14 mouse cellular contexts compared by ENCODE assay signal in the genomic region with DNA sequence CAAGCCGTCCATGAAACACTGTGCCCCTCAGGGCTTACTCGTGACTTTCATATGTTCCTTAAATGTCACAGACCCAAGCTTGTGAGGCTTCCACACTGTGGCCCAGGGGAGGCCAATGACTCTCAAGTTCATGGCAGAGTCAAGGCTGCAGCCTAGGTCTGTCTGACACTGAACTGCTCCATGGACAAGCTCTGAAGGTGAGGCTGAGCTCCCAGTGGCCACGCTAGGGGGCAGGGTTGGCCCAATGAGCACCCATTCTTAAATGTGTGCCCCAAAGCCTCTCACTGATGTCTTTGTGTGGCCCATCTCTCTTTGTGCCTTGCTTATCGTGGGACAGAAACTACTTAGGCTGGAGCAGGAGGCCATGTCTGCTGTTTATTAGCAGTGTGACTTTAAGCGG. TPM values are rescaled to one million over a fixed set of nuclear protein-coding genes. Genes with fewer than 3 reads are reported as not detected.
A peak's percentile ranks its signal among the peaks of the same experiment; 100 is the strongest.
DNase-seq lines count a peak whose midpoint lies in the region; ATAC-seq and TF ChIP-seq lines count a peak whose summit lies in the region.
"Had no signal": no experiment of that assay in that cellular context is flagged by ENCODE, and none has a peak within 500 bp of the region (broad histone marks: within the 10 kb centered on the region; RNA-seq: fewer than 3 reads in every experiment).

No protein-coding gene starts in this region.

- TF ChIP-seq POLR2A in liver, adult 2 months (IDR thresholded peaks at IDR 0.05; ENCODE audit: extremely low read depth, insufficient read depth, low read length): no peak
- no peak for TF ChIP-seq POLR2A in ES-Bruce4 (IDR thresholded peaks at IDR 0.05; ENCODE audit: insufficient read depth, low read length)
- TF ChIP-seq POLR2A in brain, embryonic 14.5 days (IDR thresholded peaks at IDR 0.05; ENCODE audit: borderline replicate concordance, extremely low read depth, insufficient read depth, insufficient read length, poor library complexity, severe bottlenecking): no peak

- H3K27me3 ChIP-seq in forebrain, embryonic 11.5 days (ENCODE audit: control insufficient read depth, insufficient read depth, low read length): no peaks in the 10 kb centered on the region
- H3K27me3 ChIP-seq in forebrain, embryonic 15.5 days: no peaks in the 10 kb centered on the region
- no peaks in the 10 kb centered on the region for H3K27me3 ChIP-seq in liver, adult 2 months (ENCODE audit: control insufficient read depth, insufficient read depth, low read length)
- no peaks in the 10 kb centered on the region for H3K27me3 ChIP-seq in ES-Bruce4 (ENCODE audit: control insufficient read depth, insufficient read depth, low read length, poor library complexity, severe bottlenecking)

- TF ChIP-seq CTCF in liver, adult 2 months (IDR thresholded peaks at IDR 0.05; ENCODE audit: low read depth, low read length): 0 out of 2 replicates have a peak, but pooled peaks have one; percentile 7
- TF ChIP-seq CTCF in ES-Bruce4 (IDR thresholded peaks at IDR 0.05; ENCODE audit: low read depth, low read length): peak; percentile 28
- peak; percentile 32; the same call in 1 of the 2 replicates for TF ChIP-seq CTCF in brain, embryonic 14.5 days (IDR thresholded peaks at IDR 0.05; ENCODE audit: borderline replicate concordance, extremely low read depth, insufficient read depth, insufficient read length)

- no peak overlapping the region for H3K4me3 ChIP-seq in forebrain, embryonic 11.5 days (ENCODE audit: low read depth, low read length)
- no peak overlapping the region for H3K4me3 ChIP-seq in forebrain, embryonic 15.5 days
- no peak overlapping the region for H3K4me3 ChIP-seq in liver, adult 2 months (ENCODE audit: insufficient read depth, low read depth, low read length)
- no peak overlapping the region for H3K4me3 ChIP-seq in ES-Bruce4 (ENCODE audit: low read depth, low read length)
- H3K4me3 ChIP-seq: gastrocnemius, adult 2 months; limb, embryonic 12.5 days had no signal

- intact Hi-C loops in gastrocnemius, postnatal 36 days (cut with DNase I): loop anchor here (10.0 kb wide), 1 partner anchor 574 kb away; no protein-coding TSS in a partner anchor

- H3K4me1 ChIP-seq in forebrain, embryonic 11.5 days (replicated peaks; ENCODE audit: control insufficient read depth, insufficient read depth, low read length): peaks cover 3% of the 10 kb centered on the region; the same call in 1 of the 2 replicates
- H3K4me1 ChIP-seq in forebrain, embryonic 15.5 days: peaks cover 18% of the 10 kb centered on the region
- no peaks in the 10 kb centered on the region for H3K4me1 ChIP-seq in liver, adult 2 months (ENCODE audit: control insufficient read depth, insufficient read depth, low read length)
- H3K4me1 ChIP-seq in ES-Bruce4 (ENCODE audit: control insufficient read depth, insufficient read depth, low read length): no peaks in the 10 kb centered on the region

- no peak for TF ChIP-seq EP300 in ES-Bruce4 (IDR thresholded peaks at IDR 0.05; ENCODE audit: insufficient read depth, low read depth, low read length)

- 63% methylated on average over 5 of the region's 5 CpGs for whole genome bisulfite sequencing in forebrain, embryonic 11.5 days
- 52% methylated on average over 5 of the region's 5 CpGs for WGBS in forebrain, embryonic 15.5 days
- WGBS in liver, adult 2 months: 67% methylated on average over 5 of the region's 5 CpGs

- no peak overlapping the region for H3K4me2 ChIP-seq in forebrain, embryonic 11.5 days (ENCODE audit: low read depth, low read length, severe bottlenecking)
- no peak overlapping the region for H3K4me2 ChIP-seq in forebrain, embryonic 15.5 days (replicated peaks)
- H3K4me2 ChIP-seq: limb, embryonic 12.5 days had no signal

- H3K36me3 ChIP-seq in forebrain, embryonic 11.5 days (ENCODE audit: control insufficient read depth, insufficient read depth, low read length): no peaks in the 10 kb centered on the region
- H3K36me3 ChIP-seq in forebrain, embryonic 15.5 days: no peaks in the 10 kb centered on the region
- no peaks in the 10 kb centered on the region for H3K36me3 ChIP-seq in liver, adult 2 months (ENCODE audit: control insufficient read depth, insufficient read depth, low read length)
- no peaks in the 10 kb centered on the region for H3K36me3 ChIP-seq in ES-Bruce4 (ENCODE audit: control insufficient read depth, insufficient read depth, low read length, poor library complexity, severe bottlenecking)

- no peaks in the 10 kb centered on the region for H3K79me2 ChIP-seq in liver, adult 2 months (ENCODE audit: control insufficient read depth, insufficient read depth, low read length)

- H3K27ac ChIP-seq in forebrain, embryonic 11.5 days (ENCODE audit: low read depth, low read length): no peak overlapping the region
- no peak overlapping the region for H3K27ac ChIP-seq in forebrain, embryonic 15.5 days (replicated peaks)
- no peak overlapping the region for H3K27ac ChIP-seq in liver, adult 2 months (replicated peaks; ENCODE audit: insufficient read depth, low read depth, low read length)
- H3K27ac ChIP-seq in ES-Bruce4 (ENCODE audit: insufficient read depth, low read length): no peak overlapping the region
- H3K27ac ChIP-seq: gastrocnemius, adult 2 months; limb, embryonic 12.5 days had no signal

- ATAC-seq in forebrain, embryonic 11.5 days (replicated peaks; ENCODE audit: low FRiP score): no peak
- no peak for ATAC-seq in forebrain, embryonic 15.5 days (replicated peaks)
- ATAC-seq: intestine, embryonic 16.5 days had no signal

- no peaks in the 10 kb centered on the region for H3K9me3 ChIP-seq in forebrain, embryonic 11.5 days (ENCODE audit: control insufficient read depth, low read length)
- no peaks in the 10 kb centered on the region for H3K9me3 ChIP-seq in forebrain, embryonic 15.5 days
- no peaks in the 10 kb centered on the region for H3K9me3 ChIP-seq in ES-Bruce4 (replicated peaks; ENCODE audit: control insufficient read depth, insufficient read depth, low read length, poor library complexity, severe bottlenecking)
- H3K9me3 ChIP-seq: limb, embryonic 12.5 days had no signal

- H3K9ac ChIP-seq in forebrain, embryonic 11.5 days (ENCODE audit: low read length): peak overlapping the region; percentile 12; the same call in 1 of the 2 replicates
- H3K9ac ChIP-seq in forebrain, embryonic 15.5 days (replicated peaks): no peak overlapping the region
- no peak overlapping the region for H3K9ac ChIP-seq in liver, adult 2 months (ENCODE audit: low read depth, low read length)
- H3K9ac ChIP-seq in ES-Bruce4 (ENCODE audit: low read depth, poor library complexity, severe bottlenecking): no peak overlapping the region

- DNase-seq in forebrain, embryonic 11.5 days (ENCODE audit: low spot score): no peak
- no peak for DNase-seq in liver, adult 2 months (ENCODE audit: extremely low read depth, low read depth, low spot score)
- no peak for DNase-seq in liver
- no peak for DNase-seq in brain, embryonic 14.5 days (ENCODE audit: low read depth)
- DNase-seq in B cell, adult 2 months: no peak
- no peak for DNase-seq in gastrocnemius, postnatal 36 days
- DNase-seq: cerebellum, adult 11 months; gastrocnemius, adult 2 months; lung, postnatal 4 days; thymus, postnatal 14 days had no signal

RNA-seq across cellular contexts. Expression of gene Trp53i11, which starts 33.1 kb away (rescaled TPM):
- polyA plus RNA-seq in forebrain, embryonic 11.5 days (2014; fragmentation: Nextera tagmentation; extraction: Ambion mirVana): 155 and 170 TPM in 2 replicates
- 90.5 and 110 TPM in 2 replicates for polyA plus RNA-seq in forebrain, embryonic 15.5 days (2015; fragmentation: Nextera tagmentation; extraction: Ambion mirVana)
- 1.9 and 5.0 TPM in 2 replicates for total RNA-seq in liver, adult 2 months (2014; rRNA removed)
- 7.1 and 9.1 TPM in 2 replicates for polyA plus RNA-seq in liver, adult 2 months (2012; rRNA removed)
- polyA plus RNA-seq in ES-Bruce4 (2011; ENCODE audit: insufficient read depth, insufficient read length, low read depth, missing spikeins): 31.2 and 33.2 TPM in 2 replicates
- polyA plus RNA-seq in brain, embryonic 14.5 days (2012; rRNA removed): 145 and 192 TPM in 2 replicates
- 1 to 10 TPM; 4.7 to 8.0 TPM for total RNA-seq in gastrocnemius, postnatal 36 days (2021)
